Mouse (Mus musculus): ENCODE data around the gene Slit3. TPM values are rescaled to one million over a fixed set of nuclear protein-coding genes. Genes with fewer than 3 reads are reported as not detected.

The Slit3 gene
- polyA plus RNA-seq, 1 experiment from 2014 or later = 4.9 TPM

DNA sequence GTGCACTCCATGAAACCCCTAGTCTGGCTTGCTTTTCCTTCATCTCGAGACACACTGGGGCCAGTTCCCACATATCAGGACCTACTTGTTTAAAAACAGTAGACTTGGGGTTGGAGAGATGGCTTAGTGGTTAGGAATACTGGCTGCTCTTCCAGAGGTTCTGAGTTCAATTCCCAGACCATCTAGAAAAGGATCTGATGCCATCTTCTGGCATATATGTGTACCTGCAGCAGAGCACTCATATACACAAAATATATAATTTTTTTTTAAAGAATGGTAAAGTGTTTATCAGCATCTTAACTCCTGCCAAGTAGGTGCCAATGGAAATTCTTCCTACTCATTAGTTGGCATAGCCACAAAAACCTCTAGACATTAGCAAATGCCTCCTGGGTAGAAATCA is 607.2 kb downstream of the Slit3 start:
- Histone ChIP-seq H3K9me3 (no peaks in the 10 kb centered on the region; the same call in 1 of the 2 replicates), H3K27me3 (ENCODE audit: poor library complexity, severe bottlenecking) (no peaks in the 10 kb centered on the region), H3K4me1 (no peaks in the 10 kb centered on the region), H3K27ac (no peak overlapping the region), H3K36me3 (replicated peaks) (no peaks in the 10 kb centered on the region), H3K4me3 (no peak overlapping the region)
- DNase-seq (ENCODE audit: extremely low spot score, low spot score) = no peak
- 86% methylated on average over 1 of the region's 1 CpGs for WGBS

DNA sequence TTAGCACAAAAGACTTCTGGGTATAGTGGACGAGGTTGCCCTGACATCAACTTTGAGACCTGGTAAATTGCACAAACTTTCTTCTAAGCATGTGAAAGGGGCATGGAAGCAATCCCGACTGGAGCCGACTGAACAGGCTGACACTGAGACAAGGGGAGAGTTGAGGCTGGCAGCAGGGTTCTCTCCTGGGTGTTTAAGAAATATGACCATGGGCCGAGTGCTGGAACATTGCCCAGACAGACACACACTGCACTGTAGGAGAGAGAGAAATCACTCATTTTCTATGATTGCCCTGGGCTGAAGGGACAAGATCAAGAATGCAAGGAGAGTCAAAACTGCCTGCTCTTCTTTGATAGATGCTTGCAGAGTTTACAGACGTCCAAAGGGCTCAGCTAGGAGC is 608.2 kb downstream of the Slit3 start:
- Histone ChIP-seq H3K4me1 (no peaks in the 10 kb centered on the region), H3K27ac (no peak overlapping the region), H3K4me3 (no peak overlapping the region), H3K36me3 (replicated peaks) (no peaks in the 10 kb centered on the region), H3K9me3 (no peaks in the 10 kb centered on the region; the same call in 1 of the 2 replicates), H3K27me3 (ENCODE audit: poor library complexity, severe bottlenecking) (no peaks in the 10 kb centered on the region)
- 66% methylated on average over 5 of the region's 5 CpGs for WGBS
- DNase-seq (ENCODE audit: extremely low spot score, low spot score) = no peak

DNA sequence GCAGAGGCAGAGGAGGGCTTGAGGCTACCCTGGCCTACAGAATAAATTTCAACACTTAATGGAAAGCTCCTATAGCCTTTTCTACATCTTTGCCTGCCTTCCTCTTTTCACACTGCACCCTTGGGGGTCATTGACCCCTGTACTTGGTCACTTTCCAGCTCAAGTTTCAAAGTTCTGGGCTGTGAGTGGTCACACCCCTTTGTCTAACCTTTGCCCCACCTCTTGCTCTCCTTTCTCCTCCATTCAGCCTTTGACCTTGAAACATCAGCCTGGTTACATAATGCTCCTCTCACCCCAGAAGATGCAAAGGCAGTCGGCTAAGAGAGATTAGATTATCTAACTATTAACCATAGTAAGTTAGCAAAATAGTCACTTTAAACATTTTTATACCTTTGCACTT is 611.3 kb downstream of the Slit3 start:
- 54% methylated on average over 1 of the region's 1 CpGs for WGBS

DNA sequence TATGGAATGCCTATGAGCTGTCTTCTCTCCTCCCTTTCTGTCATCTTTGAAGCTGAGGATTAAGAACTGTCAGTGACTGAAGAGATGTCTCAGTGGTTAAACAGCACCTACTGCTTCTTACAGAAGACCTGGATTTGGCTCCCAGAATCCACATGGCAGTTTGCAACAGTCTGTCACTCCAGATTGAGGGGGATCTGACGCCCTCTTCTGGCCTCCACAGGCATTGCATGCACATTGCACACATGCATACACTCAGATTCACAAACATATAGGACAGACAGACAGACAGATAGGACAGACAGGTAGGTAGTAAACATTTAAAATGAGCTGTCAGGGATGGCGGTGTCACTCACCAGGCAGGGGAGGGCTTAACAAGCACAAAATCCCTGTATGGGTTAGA is 615.8 kb downstream of the Slit3 start:
- no peak for DNase-seq (ENCODE audit: extremely low spot score, low spot score)
- H3K4me1 ChIP-seq = no peaks in the 10 kb centered on the region
- H3K9me3 ChIP-seq = no peaks in the 10 kb centered on the region; the same call in 1 of the 2 replicates
- H3K36me3 ChIP-seq (replicated peaks) = no peaks in the 10 kb centered on the region
- no peaks in the 10 kb centered on the region for H3K27me3 ChIP-seq (ENCODE audit: poor library complexity, severe bottlenecking)
- 61% methylated on average over 2 of the region's 2 CpGs for WGBS
- H3K27ac ChIP-seq = no peak overlapping the region
- no peak overlapping the region for H3K4me3 ChIP-seq

More for the DNA sequence above, 611.3 kb downstream of the Slit3 start:
- no peaks in the 10 kb centered on the region for H3K4me1 ChIP-seq
- no peaks in the 10 kb centered on the region for H3K27me3 ChIP-seq (ENCODE audit: poor library complexity, severe bottlenecking)
- H3K4me3 ChIP-seq = no peak overlapping the region
- no peak overlapping the region for H3K27ac ChIP-seq
- no peaks in the 10 kb centered on the region for H3K36me3 ChIP-seq (replicated peaks)
- H3K9me3 ChIP-seq = no peaks in the 10 kb centered on the region; the same call in 1 of the 2 replicates
- DNase-seq (ENCODE audit: extremely low spot score, low spot score) = no peak

DNA sequence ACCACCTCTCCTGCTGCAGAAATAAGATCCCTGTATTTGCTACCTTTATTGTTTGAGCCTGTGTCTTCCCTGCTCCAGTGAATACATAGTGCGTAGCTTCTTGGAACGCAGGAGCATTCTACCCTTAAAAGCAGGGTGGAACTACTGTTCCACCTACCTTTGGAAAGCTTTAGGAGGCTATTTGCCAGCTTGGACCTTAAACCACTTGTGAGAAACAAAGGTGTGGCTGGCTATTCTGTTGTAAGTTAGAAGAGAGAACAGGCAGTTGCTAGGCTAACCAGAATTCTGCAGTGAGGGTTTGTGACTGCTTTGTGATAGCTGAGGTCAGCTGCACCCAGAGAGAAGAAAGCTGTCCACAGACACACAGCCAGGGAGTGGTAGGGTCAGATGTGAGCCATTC is 616.2 kb downstream of the Slit3 start:
- no peak overlapping the region for H3K27ac ChIP-seq
- 98% methylated on average over 2 of the region's 2 CpGs for WGBS
- H3K4me1 ChIP-seq = no peaks in the 10 kb centered on the region
- H3K27me3 ChIP-seq (ENCODE audit: poor library complexity, severe bottlenecking) = no peaks in the 10 kb centered on the region
- H3K36me3 ChIP-seq (replicated peaks) = no peaks in the 10 kb centered on the region
- no peaks in the 10 kb centered on the region; the same call in 1 of the 2 replicates for H3K9me3 ChIP-seq
- H3K4me3 ChIP-seq = no peak overlapping the region
- no peak for DNase-seq (ENCODE audit: extremely low spot score, low spot score)

DNA sequence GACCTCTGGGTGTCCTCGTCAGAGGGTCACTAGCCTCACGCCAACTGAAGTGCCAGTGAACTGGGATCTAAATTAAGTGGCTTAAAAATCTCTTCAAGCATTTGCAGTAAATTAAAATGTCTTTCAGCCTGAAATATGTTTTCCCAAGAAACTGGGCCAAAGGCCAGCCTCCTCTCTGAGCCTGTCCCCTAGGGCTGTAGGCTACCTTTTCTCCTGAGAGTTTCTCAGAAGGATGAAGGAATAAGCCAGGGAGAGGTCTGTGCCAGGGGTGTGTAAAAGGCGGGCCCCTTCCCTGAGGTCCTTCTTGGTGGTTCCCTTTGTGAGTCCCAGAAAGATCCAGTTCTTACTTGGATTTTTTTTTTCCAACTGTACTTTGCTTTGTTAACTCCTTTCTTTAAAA is 617.1 kb downstream of the Slit3 start:
- no peak for DNase-seq (ENCODE audit: extremely low spot score, low spot score)
- H3K36me3 ChIP-seq (replicated peaks) = no peaks in the 10 kb centered on the region
- no peaks in the 10 kb centered on the region; the same call in 1 of the 2 replicates for H3K9me3 ChIP-seq
- H3K27me3 ChIP-seq (ENCODE audit: poor library complexity, severe bottlenecking) = no peaks in the 10 kb centered on the region
- no peak overlapping the region for H3K27ac ChIP-seq
- no peaks in the 10 kb centered on the region for H3K4me1 ChIP-seq
- WGBS = 88% methylated on average over 3 of the region's 3 CpGs
- no peak overlapping the region for H3K4me3 ChIP-seq

DNA sequence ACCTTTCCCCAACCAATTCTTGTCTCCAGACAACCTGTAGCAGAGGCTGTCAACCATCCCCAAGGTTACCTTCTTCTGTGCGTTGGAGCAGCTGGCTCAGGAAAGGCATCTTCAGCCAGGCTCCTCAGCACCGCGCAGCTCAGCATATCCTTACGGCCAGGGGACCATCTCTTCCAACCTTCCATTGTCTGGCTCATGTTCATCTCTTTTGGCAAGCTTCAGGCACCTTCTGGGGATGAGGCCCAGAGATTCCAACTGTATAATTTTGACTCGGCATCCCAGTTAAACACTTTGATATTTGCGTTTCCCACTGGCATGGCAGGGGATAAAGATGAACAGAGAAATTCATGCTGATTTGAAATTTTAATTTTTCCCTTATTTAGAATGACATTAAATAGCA is 622.6 kb downstream of the Slit3 start:
- no peaks in the 10 kb centered on the region for H3K4me1 ChIP-seq
- no peaks in the 10 kb centered on the region for H3K27me3 ChIP-seq (ENCODE audit: poor library complexity, severe bottlenecking)
- H3K36me3 ChIP-seq (replicated peaks) = no peaks in the 10 kb centered on the region
- H3K4me3 ChIP-seq = no peak overlapping the region
- WGBS = 96% methylated on average over 6 of the region's 6 CpGs
- H3K27ac ChIP-seq = no peak overlapping the region
- no peak for DNase-seq (ENCODE audit: extremely low spot score, low spot score)
- H3K9me3 ChIP-seq = peaks cover 5% of the 10 kb centered on the region; the same call in 1 of the 2 replicates

DNA sequence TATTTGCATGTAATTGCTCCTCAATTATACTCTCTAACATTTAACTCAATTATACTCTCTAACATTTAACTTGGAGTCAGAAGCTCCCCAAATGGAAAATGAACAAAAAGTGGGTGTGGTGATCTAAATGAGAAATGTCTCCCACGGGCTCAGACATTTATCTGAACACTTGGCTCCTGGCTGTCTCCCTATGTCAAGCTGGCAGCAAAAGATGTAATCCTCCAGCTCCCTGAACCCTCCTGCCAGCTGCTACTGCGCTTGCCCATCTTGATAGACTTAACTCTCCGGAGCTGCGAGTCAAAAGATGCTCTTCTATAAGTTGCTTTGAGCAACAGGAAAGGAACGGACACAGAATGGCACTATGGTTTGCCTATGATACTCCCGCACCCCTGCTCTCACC is 623.5 kb downstream of the Slit3 start:
- H3K4me1 ChIP-seq = no peaks in the 10 kb centered on the region

DNA sequence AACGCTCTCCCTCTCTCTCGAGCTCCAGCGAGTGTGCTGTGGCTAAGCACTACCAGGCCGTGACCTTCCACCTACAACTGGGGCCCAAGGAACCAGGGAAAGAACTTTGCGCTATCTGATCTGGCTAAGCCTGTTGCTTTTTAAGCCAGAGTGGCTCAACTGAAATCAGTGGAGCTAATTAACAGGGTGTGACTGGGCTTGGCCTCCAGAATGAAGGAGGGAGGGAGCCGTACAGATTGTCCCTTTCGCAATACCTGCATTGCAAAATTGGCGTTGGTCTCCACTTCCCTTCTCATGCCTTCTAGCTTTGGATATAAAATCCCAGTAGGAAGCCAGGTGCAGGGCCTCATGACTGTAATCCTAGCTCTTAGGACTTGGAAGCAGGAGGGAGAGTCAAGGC is 629.6 kb downstream of the Slit3 start:
- Histone ChIP-seq H3K27ac (no peak overlapping the region), H3K27me3 (ENCODE audit: poor library complexity, severe bottlenecking) (no peaks in the 10 kb centered on the region), H3K9me3 (no peaks in the 10 kb centered on the region), H3K36me3 (replicated peaks) (no peaks in the 10 kb centered on the region), H3K4me3 (no peak overlapping the region), H3K4me1 (no peaks in the 10 kb centered on the region)
- DNase-seq (ENCODE audit: extremely low spot score, low spot score) = no peak
- 73% methylated on average over 8 of the region's 8 CpGs for WGBS

More for the DNA sequence above, 623.5 kb downstream of the Slit3 start:
- Histone ChIP-seq H3K27ac (no peak overlapping the region), H3K9me3 (peaks cover 5% of the 10 kb centered on the region; the same call in 1 of the 2 replicates), H3K4me3 (no peak overlapping the region), H3K27me3 (ENCODE audit: poor library complexity, severe bottlenecking) (no peaks in the 10 kb centered on the region), H3K36me3 (replicated peaks) (no peaks in the 10 kb centered on the region)
- 92% methylated on average over 6 of the region's 6 CpGs for WGBS
- DNase-seq (ENCODE audit: extremely low spot score, low spot score) = no peak

DNA sequence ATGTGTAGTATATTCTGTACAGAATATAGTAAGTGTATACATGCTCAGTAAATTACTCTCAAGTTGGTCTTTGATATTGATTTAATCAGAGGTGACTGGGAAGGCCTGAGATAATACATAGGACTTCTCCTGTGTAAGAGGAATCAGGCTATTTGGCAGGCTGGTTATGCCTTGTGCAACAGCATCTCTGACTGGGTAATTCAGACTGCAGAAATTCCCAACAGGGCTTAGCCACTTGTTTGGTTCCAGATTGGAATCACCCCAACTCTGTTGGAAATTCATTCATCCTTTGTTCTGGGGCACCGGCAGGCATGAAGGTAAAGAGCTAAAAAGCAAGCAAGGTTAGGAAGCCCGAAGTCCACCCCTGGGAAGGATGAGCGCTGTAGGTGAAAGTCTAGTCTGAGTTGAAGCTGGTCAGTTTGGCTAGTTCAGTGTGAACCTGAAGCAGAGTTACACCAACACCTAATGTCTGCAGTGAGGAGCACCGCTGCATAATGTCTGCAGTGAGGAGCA is 633.9 kb downstream of the Slit3 start:
- no peaks in the 10 kb centered on the region for H3K27me3 ChIP-seq (ENCODE audit: poor library complexity, severe bottlenecking)
- no peaks in the 10 kb centered on the region for H3K36me3 ChIP-seq (replicated peaks)
- 87% methylated on average over 4 of the region's 4 CpGs for WGBS
- DNase-seq (ENCODE audit: extremely low spot score, low spot score) = no peak
- H3K9me3 ChIP-seq = no peaks in the 10 kb centered on the region
- H3K4me1 ChIP-seq = 0 out of 2 replicates have a peak, but pooled peaks cover 4% of the 10 kb centered on the region
- no peak overlapping the region for H3K4me3 ChIP-seq
- no peak overlapping the region for H3K27ac ChIP-seq

DNA sequence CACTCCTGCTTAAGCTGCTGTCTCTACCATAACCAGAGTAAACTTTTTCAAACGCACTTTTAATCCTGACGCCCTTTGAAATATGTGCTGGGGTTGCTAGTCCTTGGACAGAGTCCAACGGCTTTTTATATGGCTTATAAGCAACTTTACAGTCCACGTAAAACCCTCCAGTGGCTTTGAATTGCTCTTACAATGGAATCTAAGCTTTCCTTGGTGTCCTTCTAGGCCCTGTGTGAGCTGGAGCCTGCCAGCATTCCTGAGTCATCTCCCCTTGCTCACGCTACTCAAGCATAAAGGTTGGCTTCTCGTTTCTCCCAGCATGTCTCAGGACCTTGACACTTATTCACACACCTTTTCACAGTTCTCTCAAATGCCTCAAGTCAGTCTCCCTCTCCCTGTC is 634.5 kb downstream of the Slit3 start:
- no peaks in the 10 kb centered on the region for H3K36me3 ChIP-seq (replicated peaks)
- no peaks in the 10 kb centered on the region for H3K27me3 ChIP-seq (ENCODE audit: poor library complexity, severe bottlenecking)
- H3K9me3 ChIP-seq = no peaks in the 10 kb centered on the region
- DNase-seq (ENCODE audit: extremely low spot score, low spot score) = no peak
- H3K4me1 ChIP-seq = 0 out of 2 replicates have a peak, but pooled peaks cover 4% of the 10 kb centered on the region
- no peak overlapping the region for H3K27ac ChIP-seq
- no peak overlapping the region for H3K4me3 ChIP-seq
- WGBS = 74% methylated on average over 6 of the region's 6 CpGs

DNA sequence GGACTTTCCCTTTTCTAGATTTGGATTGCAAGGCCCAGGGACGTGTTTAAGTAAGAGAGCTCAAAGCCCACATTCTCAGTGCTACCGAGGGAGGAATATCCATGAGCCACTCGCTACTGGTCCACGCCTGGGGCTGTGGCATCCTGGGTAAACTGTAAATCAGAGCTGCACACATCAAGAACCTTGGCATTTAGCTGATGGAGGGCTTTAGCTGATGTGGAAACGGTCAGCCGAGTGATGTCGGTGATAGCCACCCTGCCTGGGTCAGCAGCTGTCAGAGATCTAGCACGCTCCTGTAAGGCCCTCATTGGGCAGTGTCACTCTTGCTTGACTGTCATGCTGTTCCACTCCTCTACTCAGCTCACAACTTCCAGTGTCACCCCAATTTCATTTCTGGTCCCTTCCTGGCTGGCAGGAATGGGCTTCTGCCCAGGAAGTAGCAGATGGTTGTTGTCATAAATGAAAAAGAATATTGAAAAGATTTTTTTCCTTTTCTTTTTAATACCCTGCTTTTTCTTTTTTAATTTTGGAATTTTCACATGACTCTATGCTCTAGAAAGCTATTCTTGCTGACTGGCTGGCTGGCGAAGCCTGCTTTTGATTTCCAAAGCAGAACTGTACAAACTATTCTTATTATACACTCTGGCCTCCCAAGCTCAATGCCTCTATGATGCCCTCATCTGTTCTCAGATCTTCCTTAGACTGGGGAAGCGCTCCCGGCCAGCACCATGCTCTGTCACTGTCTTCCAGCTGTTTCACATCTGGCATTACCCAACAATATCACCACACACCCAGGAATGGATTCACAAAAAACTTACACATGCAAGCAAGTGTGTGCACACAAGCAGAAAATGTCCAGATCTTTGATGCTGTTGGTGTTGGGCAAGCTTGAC is 635.6 kb downstream of the Slit3 start:
- Histone ChIP-seq H3K9me3 (no peaks in the 10 kb centered on the region), H3K4me3 (no peak overlapping the region), H3K27me3 (ENCODE audit: poor library complexity, severe bottlenecking) (no peaks in the 10 kb centered on the region), H3K36me3 (replicated peaks) (no peaks in the 10 kb centered on the region), H3K27ac (no peak overlapping the region), H3K4me1 (0 out of 2 replicates have a peak, but pooled peaks cover 4% of the 10 kb centered on the region)
- 85% methylated on average over 11 of the region's 11 CpGs for WGBS
- DNase-seq (ENCODE audit: extremely low spot score, low spot score) = no peak
